Mouse (Mus musculus): ENCODE measurements around the gene Thnsl1. TPM values are rescaled to one million over a fixed set of nuclear protein-coding genes. Genes with fewer than 3 reads are reported as not detected.

The Thnsl1 gene
- polyA plus RNA-seq, 1 experiment from 2014 or later, result 19.2 TPM

- Histone ChIP-seq H3K4me3 (ENCODE audit: low read depth, low read length) (no peak overlapping the region), H3K27ac (ENCODE audit: low read depth, low read length) (no peak overlapping the region), H3K36me3 (ENCODE audit: control insufficient read depth, insufficient read depth, low read length) (no peaks in the 10 kb centered on the region), H3K4me2 (no peak overlapping the region), H3K9me3 (ENCODE audit: control insufficient read depth, low read length) (no peaks in the 10 kb centered on the region), H3K4me1 (ENCODE audit: control insufficient read depth, insufficient read depth, low read length) (no peaks in the 10 kb centered on the region), H3K27me3 (ENCODE audit: control insufficient read depth, insufficient read depth, low read length) (no peaks in the 10 kb centered on the region), H3K9ac (ENCODE audit: low read length) (no peak overlapping the region)
- no peak for ATAC-seq (ENCODE audit: low FRiP score)
- WGBS, result 93% methylated on average over 5 of the region's 5 CpGs
- DNase-seq (ENCODE audit: low spot score, missing footprints), result no peak
Observed at GRCm38 (mm10) chr2:21195233-21195632, 10.3 kb upstream of the Thnsl1 start.

GRCm38 (mm10) chr2:21199051-21199450 is 6.5 kb upstream of the Thnsl1 start:
- no peaks in the 10 kb centered on the region for H3K27me3 ChIP-seq (ENCODE audit: control insufficient read depth, insufficient read depth, low read length)
- no peaks in the 10 kb centered on the region for H3K36me3 ChIP-seq (ENCODE audit: control insufficient read depth, insufficient read depth, low read length)
- DNase-seq (ENCODE audit: low spot score, missing footprints), result no peak
- no peaks in the 10 kb centered on the region for H3K4me1 ChIP-seq (ENCODE audit: control insufficient read depth, insufficient read depth, low read length)
- WGBS, result 69% methylated on average over 3 of the region's 3 CpGs
- no peak overlapping the region for H3K4me3 ChIP-seq (ENCODE audit: low read depth, low read length)
- H3K9me3 ChIP-seq (ENCODE audit: control insufficient read depth, low read length), result no peaks in the 10 kb centered on the region
- no peak overlapping the region for H3K27ac ChIP-seq (ENCODE audit: low read depth, low read length)
- no peak overlapping the region for H3K4me2 ChIP-seq
- no peak for ATAC-seq (ENCODE audit: low FRiP score)
- H3K9ac ChIP-seq (ENCODE audit: low read length), result no peak overlapping the region

- no peak overlapping the region for H3K4me2 ChIP-seq
- H3K27me3 ChIP-seq (ENCODE audit: control insufficient read depth, insufficient read depth, low read length), result no peaks in the 10 kb centered on the region
- ATAC-seq (ENCODE audit: low FRiP score) (no peak), DNase-seq (ENCODE audit: low spot score, missing footprints) (no peak)
- H3K4me1 ChIP-seq (ENCODE audit: control insufficient read depth, insufficient read depth, low read length), result peaks cover 9% of the 10 kb centered on the region; the same call in 1 of the 2 replicates
- WGBS, result 85% methylated on average over 2 of the region's 2 CpGs
- no peak overlapping the region for H3K9ac ChIP-seq (ENCODE audit: low read length)
- H3K4me3 ChIP-seq (ENCODE audit: low read depth, low read length), result no peak overlapping the region
- no peaks in the 10 kb centered on the region for H3K36me3 ChIP-seq (ENCODE audit: control insufficient read depth, insufficient read depth, low read length)
- H3K27ac ChIP-seq (ENCODE audit: low read depth, low read length), result no peak overlapping the region
- H3K9me3 ChIP-seq (ENCODE audit: control insufficient read depth, low read length), result no peaks in the 10 kb centered on the region
Observed at GRCm38 (mm10) chr2:21202754-21203153, 2.8 kb upstream of the Thnsl1 start.

GRCm38 (mm10) chr2:21205831-21206159 is 271 bp downstream of the Thnsl1 start:
- Histone ChIP-seq H3K4me3 (ENCODE audit: low read depth, low read length) (peak overlapping the region; percentile 62), H3K27ac (ENCODE audit: low read depth, low read length) (peak overlapping the region; percentile 62; the same call in 1 of the 2 replicates), H3K27me3 (ENCODE audit: control insufficient read depth, insufficient read depth, low read length) (no peaks in the 10 kb centered on the region), H3K4me2 (peak overlapping the region; percentile 75), H3K4me1 (ENCODE audit: control insufficient read depth, insufficient read depth, low read length) (peaks cover 9% of the 10 kb centered on the region; the same call in 1 of the 2 replicates), H3K36me3 (ENCODE audit: control insufficient read depth, insufficient read depth, low read length) (no peaks in the 10 kb centered on the region), H3K9ac (ENCODE audit: low read length) (peak overlapping the region; percentile 80), H3K9me3 (ENCODE audit: control insufficient read depth, low read length) (no peaks in the 10 kb centered on the region)
- WGBS, result under 1% methylated on average over 19 of the region's 19 CpGs
- DNase-seq (ENCODE audit: low spot score, missing footprints) (no peak), ATAC-seq (ENCODE audit: low FRiP score) (peak; percentile 93)

GRCm38 (mm10) chr2:21206278-21206677 is 754 bp downstream of the Thnsl1 start:
- 42% methylated on average over 6 of the region's 6 CpGs for WGBS
- H3K27ac ChIP-seq (ENCODE audit: low read depth, low read length), result no peak overlapping the region
- ATAC-seq (ENCODE audit: low FRiP score), result no peak

GRCm38 (mm10) chr2:21211361-21211760 is 5.8 kb downstream of the Thnsl1 start:
- no peak for DNase-seq (ENCODE audit: low spot score, missing footprints)
- Histone ChIP-seq H3K4me2 (no peak overlapping the region), H3K9me3 (ENCODE audit: control insufficient read depth, low read length) (no peaks in the 10 kb centered on the region), H3K4me1 (ENCODE audit: control insufficient read depth, insufficient read depth, low read length) (0 out of 2 replicates have a peak, but pooled peaks cover 3% of the 10 kb centered on the region), H3K9ac (ENCODE audit: low read length) (no peak overlapping the region), H3K27me3 (ENCODE audit: control insufficient read depth, insufficient read depth, low read length) (no peaks in the 10 kb centered on the region), H3K4me3 (ENCODE audit: low read depth, low read length) (no peak overlapping the region), H3K27ac (ENCODE audit: low read depth, low read length) (no peak overlapping the region), H3K36me3 (ENCODE audit: control insufficient read depth, insufficient read depth, low read length) (peaks cover under 1% of the 10 kb centered on the region)
- WGBS, result 88% methylated on average over 6 of the region's 6 CpGs
- no peak for ATAC-seq (ENCODE audit: low FRiP score)

More at GRCm38 (mm10) chr2:21206278-21206677, 754 bp downstream of the Thnsl1 start:
- H3K9ac ChIP-seq (ENCODE audit: low read length), result peak overlapping the region; percentile 80
- no peak for DNase-seq (ENCODE audit: low spot score, missing footprints)
- no peaks in the 10 kb centered on the region for H3K9me3 ChIP-seq (ENCODE audit: control insufficient read depth, low read length)
- no peaks in the 10 kb centered on the region; the same call in 1 of the 2 replicates for H3K36me3 ChIP-seq (ENCODE audit: control insufficient read depth, insufficient read depth, low read length)
- H3K4me1 ChIP-seq (ENCODE audit: control insufficient read depth, insufficient read depth, low read length), result peaks cover 9% of the 10 kb centered on the region; the same call in 1 of the 2 replicates
- peak overlapping the region; percentile 62 for H3K4me3 ChIP-seq (ENCODE audit: low read depth, low read length)
- no peaks in the 10 kb centered on the region for H3K27me3 ChIP-seq (ENCODE audit: control insufficient read depth, insufficient read depth, low read length)
- peak overlapping the region; percentile 75 for H3K4me2 ChIP-seq

- H3K27me3 ChIP-seq (ENCODE audit: control insufficient read depth, insufficient read depth, low read length), result no peaks in the 10 kb centered on the region
- no peak overlapping the region for H3K27ac ChIP-seq (ENCODE audit: low read depth, low read length)
- H3K4me2 ChIP-seq, result no peak overlapping the region
- DNase-seq (ENCODE audit: low spot score, missing footprints) (no peak), ATAC-seq (ENCODE audit: low FRiP score) (no peak)
- peaks cover 3% of the 10 kb centered on the region for H3K36me3 ChIP-seq (ENCODE audit: control insufficient read depth, insufficient read depth, low read length)
- no peaks in the 10 kb centered on the region for H3K9me3 ChIP-seq (ENCODE audit: control insufficient read depth, low read length)
- no peak overlapping the region for H3K9ac ChIP-seq (ENCODE audit: low read length)
- no peaks in the 10 kb centered on the region for H3K4me1 ChIP-seq (ENCODE audit: control insufficient read depth, insufficient read depth, low read length)
- no peak overlapping the region for H3K4me3 ChIP-seq (ENCODE audit: low read depth, low read length)
Observed at GRCm38 (mm10) chr2:21214322-21214721, 8.8 kb downstream of the Thnsl1 start.

- 89% methylated on average over 2 of the region's 2 CpGs for WGBS
- no peaks in the 10 kb centered on the region for H3K9me3 ChIP-seq (ENCODE audit: control insufficient read depth, low read length)
- no peak overlapping the region for H3K27ac ChIP-seq (ENCODE audit: low read depth, low read length)
- no peak overlapping the region for H3K4me3 ChIP-seq (ENCODE audit: low read depth, low read length)
- H3K4me1 ChIP-seq (ENCODE audit: control insufficient read depth, insufficient read depth, low read length), result no peaks in the 10 kb centered on the region
- no peaks in the 10 kb centered on the region for H3K27me3 ChIP-seq (ENCODE audit: control insufficient read depth, insufficient read depth, low read length)
- no peak overlapping the region for H3K4me2 ChIP-seq
- DNase-seq (ENCODE audit: low spot score, missing footprints), result no peak
- ATAC-seq (ENCODE audit: low FRiP score), result no peak
- no peak overlapping the region for H3K9ac ChIP-seq (ENCODE audit: low read length)
- H3K36me3 ChIP-seq (ENCODE audit: control insufficient read depth, insufficient read depth, low read length), result peaks cover 3% of the 10 kb centered on the region
Observed at GRCm38 (mm10) chr2:21215284-21215683, 9.8 kb downstream of the Thnsl1 start.

- DNase-seq (ENCODE audit: low spot score, missing footprints) (no peak), ATAC-seq (ENCODE audit: low FRiP score) (no peak)
- no peak overlapping the region for H3K9ac ChIP-seq (ENCODE audit: low read length)
- no peaks in the 10 kb centered on the region for H3K27me3 ChIP-seq (ENCODE audit: control insufficient read depth, insufficient read depth, low read length)
- no peak overlapping the region for H3K27ac ChIP-seq (ENCODE audit: low read depth, low read length)
- no peaks in the 10 kb centered on the region for H3K36me3 ChIP-seq (ENCODE audit: control insufficient read depth, insufficient read depth, low read length)
- no peak overlapping the region for H3K4me2 ChIP-seq
- H3K9me3 ChIP-seq (ENCODE audit: control insufficient read depth, low read length), result no peaks in the 10 kb centered on the region
- WGBS, result 94% methylated on average over 9 of the region's 9 CpGs
- H3K4me3 ChIP-seq (ENCODE audit: low read depth, low read length), result no peak overlapping the region
- no peaks in the 10 kb centered on the region for H3K4me1 ChIP-seq (ENCODE audit: control insufficient read depth, insufficient read depth, low read length)
Observed at GRCm38 (mm10) chr2:21222453-21223384, 17.2 kb downstream of the Thnsl1 start.
